Mouse (Mus musculus): ENCODE measurements around the gene Prss23. TPM values are rescaled to one million over a fixed set of nuclear protein-coding genes. Genes with fewer than 3 reads are reported as not detected.

The Prss23 gene
- polyA plus RNA-seq, 1 experiment, result 98.5 TPM

- H3K4me3 ChIP-seq, result no peak overlapping the region
- TF ChIP-seq TCF12 (IDR thresholded peaks at IDR 0.05; ENCODE audit: insufficient read depth, poor library complexity, severe bottlenecking), result no peak
- no peaks in the 10 kb centered on the region for H3K79me2 ChIP-seq (ENCODE audit: control insufficient read depth, insufficient read depth)
- H3ac ChIP-seq (ENCODE audit: control insufficient read depth, insufficient read length), result no peak overlapping the region
- no peak overlapping the region for H3K4me2 ChIP-seq (ENCODE audit: low read depth)
- H3K36me3 ChIP-seq (ENCODE audit: control insufficient read depth, insufficient read depth), result no peaks in the 10 kb centered on the region
- no peaks in the 10 kb centered on the region for H3K27me3 ChIP-seq (ENCODE audit: control insufficient read depth, insufficient read depth, insufficient read length)
Observed at GRCm38 (mm10) chr7:89463246-89463645, 63.7 kb downstream of the Prss23 start.

- no peak overlapping the region for H3K4me2 ChIP-seq (ENCODE audit: low read depth)
- H3K36me3 ChIP-seq (ENCODE audit: control insufficient read depth, insufficient read depth), result no peaks in the 10 kb centered on the region
- no peaks in the 10 kb centered on the region for H3K27me3 ChIP-seq (ENCODE audit: control insufficient read depth, insufficient read depth, insufficient read length)
- TF ChIP-seq MYOG (IDR thresholded peaks at IDR 0.05; ENCODE audit: control insufficient read depth in 1 of 3, insufficient read depth in 1 of 3, insufficient read length in 2 of 3, low read depth in 2 of 3), result no peak
- H3K79me2 ChIP-seq (ENCODE audit: control insufficient read depth, insufficient read depth), result no peaks in the 10 kb centered on the region
- no peak overlapping the region for H3ac ChIP-seq (ENCODE audit: control insufficient read depth, insufficient read length)
- no peak overlapping the region for H3K4me3 ChIP-seq
Observed at GRCm38 (mm10) chr7:89462646-89463207, 64.3 kb downstream of the Prss23 start.

- Histone ChIP-seq H3ac (ENCODE audit: control insufficient read depth, insufficient read length) (no peak overlapping the region), H3K4me3 (no peak overlapping the region), H3K4me2 (ENCODE audit: low read depth) (no peak overlapping the region), H3K36me3 (ENCODE audit: control insufficient read depth, insufficient read depth) (no peaks in the 10 kb centered on the region), H3K79me2 (ENCODE audit: control insufficient read depth, insufficient read depth) (no peaks in the 10 kb centered on the region), H3K27me3 (ENCODE audit: control insufficient read depth, insufficient read depth, insufficient read length) (no peaks in the 10 kb centered on the region)
- no peak for TF ChIP-seq SRF (IDR thresholded peaks at IDR 0.05; ENCODE audit: control insufficient read depth, insufficient read length, low read depth)
- no peak for TF ChIP-seq E2F4 (IDR thresholded peaks at IDR 0.05; ENCODE audit: insufficient read depth)
Observed at GRCm38 (mm10) chr7:89461351-89461750, 65.6 kb downstream of the Prss23 start.

- Histone ChIP-seq H3K36me3 (ENCODE audit: control insufficient read depth, insufficient read depth) (no peaks in the 10 kb centered on the region), H3K27me3 (ENCODE audit: control insufficient read depth, insufficient read depth, insufficient read length) (no peaks in the 10 kb centered on the region), H3ac (ENCODE audit: control insufficient read depth, insufficient read length) (no peak overlapping the region), H3K4me2 (ENCODE audit: low read depth) (no peak overlapping the region), H3K79me2 (ENCODE audit: control insufficient read depth, insufficient read depth) (no peaks in the 10 kb centered on the region), H3K4me3 (no peak overlapping the region)
- TF ChIP-seq TCF3 (IDR thresholded peaks at IDR 0.05; ENCODE audit: insufficient read length, low read depth) (no peak), SRF (IDR thresholded peaks at IDR 0.05; ENCODE audit: control insufficient read depth, insufficient read length, low read depth) (no peak), MYOG (IDR thresholded peaks at IDR 0.05; ENCODE audit: control insufficient read depth in 1 of 3, insufficient read depth in 1 of 3, insufficient read length in 2 of 3, low read depth in 2 of 3) (no peak), TCF12 (IDR thresholded peaks at IDR 0.05; ENCODE audit: insufficient read depth, poor library complexity, severe bottlenecking) (no peak), POLR2AphosphoS2 (IDR thresholded peaks at IDR 0.05; ENCODE audit: insufficient read length, low read depth) (no peak), USF1 (IDR thresholded peaks at IDR 0.05; ENCODE audit: low read depth) (no peak), POLR2A (IDR thresholded peaks at IDR 0.05; ENCODE audit: insufficient read length, low read depth) (no peak), MAX (IDR thresholded peaks at IDR 0.05; ENCODE audit: low read depth) (no peak), MYOD1 (IDR thresholded peaks at IDR 0.05; ENCODE audit: control insufficient read depth in 1 of 3, insufficient read length in 2 of 3, low read depth in 2 of 3) (no peak), REST (IDR thresholded peaks at IDR 0.05; ENCODE audit: insufficient read depth, insufficient read length) (no peak)
Observed at GRCm38 (mm10) chr7:89460911-89461310, 66.1 kb downstream of the Prss23 start.

GRCm38 (mm10) chr7:89459691-89460090 is 67.3 kb downstream of the Prss23 start:
- TF ChIP-seq MAX (IDR thresholded peaks at IDR 0.05; ENCODE audit: low read depth) (no peak), SRF (IDR thresholded peaks at IDR 0.05; ENCODE audit: control insufficient read depth, insufficient read length, low read depth) (no peak)
- Histone ChIP-seq H3K4me3 (no peak overlapping the region), H3K79me2 (ENCODE audit: control insufficient read depth, insufficient read depth) (no peaks in the 10 kb centered on the region)

More at GRCm38 (mm10) chr7:89459691-89460090, 67.3 kb downstream of the Prss23 start:
- no peak overlapping the region for H3ac ChIP-seq (ENCODE audit: control insufficient read depth, insufficient read length)
- H3K27me3 ChIP-seq (ENCODE audit: control insufficient read depth, insufficient read depth, insufficient read length), result no peaks in the 10 kb centered on the region
- no peak overlapping the region for H3K4me2 ChIP-seq (ENCODE audit: low read depth)
- H3K36me3 ChIP-seq (ENCODE audit: control insufficient read depth, insufficient read depth), result no peaks in the 10 kb centered on the region

Other genes with a start within 250 kb of the Prss23 start
- 13.1 TPM for gene Tmem135, start 123.0 kb downstream of the Prss23 start, polyA plus RNA-seq (2012; fragmentation: generic; extraction: Trizol)
- gene Fzd4, start 122.8 kb downstream of the Prss23 start, polyA plus RNA-seq (2012; fragmentation: generic; extraction: Trizol), result 5.0 TPM
- gene Me3, start 105.2 kb upstream of the Prss23 start, polyA plus RNA-seq (2012; fragmentation: generic; extraction: Trizol), result 7.8 TPM